8 mouse cellular contexts compared by ENCODE assay signal in genomic region chr5:64159781-64160704, GRCm38 (mm10). TPM values are rescaled to one million over a fixed set of nuclear protein-coding genes. Genes with fewer than 3 reads are reported as not detected.
DNase-seq lines count a peak whose midpoint lies in the region; ATAC-seq and TF ChIP-seq lines count a peak whose summit lies in the region.

No protein-coding gene starts in this region.

- TF ChIP-seq CTCF in CH12.LX (conservative IDR thresholded peaks at IDR 0.05 in 1 of 2, IDR thresholded peaks at IDR 0.05 in 1 of 2; ENCODE audit: low read depth in 2 of 2, low read length in 2 of 2): no peak
- peak; percentile 38 for TF ChIP-seq CTCF in lung, postnatal 0 days (IDR thresholded peaks at IDR 0.05)
- 0 out of 2 replicates have a peak, but pooled peaks have one; percentile 5 for TF ChIP-seq CTCF in thymus, adult 2 months (IDR thresholded peaks at IDR 0.05; ENCODE audit: borderline replicate concordance, control insufficient read depth, extremely low read depth, insufficient read depth, low read length, poor library complexity)

- peak; percentile 66 for ATAC-seq in frontal cortex, adult (ENCODE audit: low TSS enrichment)
- ATAC-seq in lung, postnatal 0 days: peak; percentile 26

- peak overlapping the region; percentile 74 for H3K4me2 ChIP-seq in CH12.LX (ENCODE audit: insufficient read depth, low read depth, poor library complexity, severe bottlenecking)
- H3K4me2 ChIP-seq in lung, postnatal 0 days (replicated peaks; ENCODE audit: low read depth, low read length): peak overlapping the region; percentile 99

- H3K36me3 ChIP-seq in CH12.LX (replicated peaks in 1 of 2; ENCODE audit: control insufficient read depth in 1 of 2, insufficient read depth in 1 of 2, low read length in 1 of 2): peaks cover under 1 to 26% of the 10 kb centered on the region in 2 experiments
- no peaks in the 10 kb centered on the region for H3K36me3 ChIP-seq in hindbrain, embryonic 10.5 days
- no peaks in the 10 kb centered on the region for H3K36me3 ChIP-seq in lung, postnatal 0 days (ENCODE audit: insufficient read depth, low read length)
- no peaks in the 10 kb centered on the region for H3K36me3 ChIP-seq in thymus, adult 2 months (ENCODE audit: control insufficient read depth, insufficient read depth, low read length)

- dilution Hi-C loops in CH12.LX (cut with MboI; ENCODE audit: extremely low pct_ligation_motif_present, extremely low pct_unique_long_range_greater_than_20kb, low sequenced_read_pairs): no loop called here

- no peak for TF ChIP-seq RAD21 in CH12.LX (IDR thresholded peaks at IDR 0.05; ENCODE audit: low read depth, low read length)

- H3K27me3 ChIP-seq in CH12.LX (replicated peaks): peaks cover 2% of the 10 kb centered on the region
- H3K27me3 ChIP-seq in hindbrain, embryonic 10.5 days (ENCODE audit: insufficient read depth, poor library complexity, severe bottlenecking): peaks cover 68% of the 10 kb centered on the region
- H3K27me3 ChIP-seq in lung, postnatal 0 days (replicated peaks; ENCODE audit: insufficient read depth, low read length): no peaks in the 10 kb centered on the region
- peaks cover 7% of the 10 kb centered on the region; the same call in 1 of the 2 replicates for H3K27me3 ChIP-seq in thymus, adult 2 months (ENCODE audit: control insufficient read depth, insufficient read depth, low read length)

- TF ChIP-seq EP300 in CH12.LX (IDR thresholded peaks at IDR 0.05; ENCODE audit: low read length): 0 out of 2 replicates have a peak, but pooled peaks have one; percentile 28
- TF ChIP-seq EP300 in lung, postnatal 0 days (IDR thresholded peaks at IDR 0.05): no peak

- peak; percentile 86 for DNase-seq in CH12.LX (ENCODE audit: extremely low read depth)
- peak; percentile 62 for DNase-seq in cerebellum, adult 11 months
- peak; percentile 74 for DNase-seq in hindbrain, embryonic 10.5 days (ENCODE audit: low spot score)
- DNase-seq in layer of hippocampus, postnatal 14 days (ENCODE audit: low spot score in 2 of 2): peak; percentile 66 to 71
- peak; percentile 75 for DNase-seq in lung, postnatal 0 days (ENCODE audit: low spot score)
- DNase-seq in ovary, postnatal 10 days (ENCODE audit: low spot score): peak; percentile 26
- peak; percentile 67 for DNase-seq in thymus, adult 2 months

- peak overlapping the region; percentile 77 for H3K27ac ChIP-seq in CH12.LX (ENCODE audit: insufficient read depth, low read depth)
- H3K27ac ChIP-seq in hindbrain, embryonic 10.5 days: peak overlapping the region; percentile 83
- H3K27ac ChIP-seq in lung, postnatal 0 days (ENCODE audit: low read length): peak overlapping the region; percentile 21; the same call in 1 of the 2 replicates
- no peak overlapping the region for H3K27ac ChIP-seq in thymus, adult 2 months (ENCODE audit: control insufficient read depth, insufficient read depth, low read length)

- H3K4me3 ChIP-seq in CH12.LX (replicated peaks in 1 of 3; ENCODE audit: low read depth in 2 of 3, low read length in 2 of 3, poor library complexity in 1 of 3): peak overlapping the region; percentile 79 to 93 (median 92)
- peak overlapping the region; percentile 78 for H3K4me3 ChIP-seq in hindbrain, embryonic 10.5 days
- H3K4me3 ChIP-seq in lung, postnatal 0 days (ENCODE audit: low read depth, low read length): peak overlapping the region; percentile 72
- H3K4me3 ChIP-seq in thymus, adult 2 months (ENCODE audit: control insufficient read depth, insufficient read depth, low read length): peak overlapping the region; percentile 58

- in situ Hi-C loops in CH12.LX (cut with MboI; ENCODE audit: low pct_ligation_motif_present, low pct_unique_long_range_greater_than_20kb, low sequenced_read_pairs): no loop called here

- no peaks in the 10 kb centered on the region for H3K9me3 ChIP-seq in CH12.LX (replicated peaks; ENCODE audit: low read length)
- H3K9me3 ChIP-seq in hindbrain, embryonic 10.5 days: no peaks in the 10 kb centered on the region
- H3K9me3 ChIP-seq in lung, postnatal 0 days (ENCODE audit: low read length): no peaks in the 10 kb centered on the region

- under 1% methylated on average over 63 of the region's 63 CpGs for WGBS in hindbrain, embryonic 10.5 days
- WGBS in lung, postnatal 0 days: under 1% methylated on average over 49 of the region's 63 CpGs
- WGBS in thymus, adult 2 months: under 1% methylated on average over 63 of the region's 63 CpGs

- peak; percentile 53 for TF ChIP-seq POLR2A in CH12.LX (IDR thresholded peaks at IDR 0.05; ENCODE audit: low read depth, low read length)
- TF ChIP-seq POLR2A in thymus, adult 2 months (IDR thresholded peaks at IDR 0.05; ENCODE audit: control insufficient read depth, extremely low read depth, insufficient read depth, low read length, poor library complexity): 0 out of 2 replicates have a peak, but pooled peaks have one; percentile 16

- peaks cover 13 to 68% of the 10 kb centered on the region in 2 experiments for H3K4me1 ChIP-seq in CH12.LX (ENCODE audit: control insufficient read depth in 1 of 2, insufficient read depth in 2 of 2)
- peaks cover 29% of the 10 kb centered on the region for H3K4me1 ChIP-seq in hindbrain, embryonic 10.5 days (replicated peaks)
- 0 out of 2 replicates have a peak, but pooled peaks cover 4% of the 10 kb centered on the region for H3K4me1 ChIP-seq in lung, postnatal 0 days (ENCODE audit: insufficient read depth, low read depth, low read length)
- peaks cover 29% of the 10 kb centered on the region for H3K4me1 ChIP-seq in thymus, adult 2 months (replicated peaks; ENCODE audit: control insufficient read depth, insufficient read depth, low read length)

- peaks cover 4% of the 10 kb centered on the region for H3K79me2 ChIP-seq in CH12.LX (replicated peaks; ENCODE audit: control insufficient read depth, extremely low read depth, insufficient read depth, poor library complexity, severe bottlenecking)

- peak overlapping the region; percentile 68 for H3K9ac ChIP-seq in CH12.LX (ENCODE audit: insufficient read depth, low read depth)
- peak overlapping the region; percentile 58 for H3K9ac ChIP-seq in lung, postnatal 0 days (replicated peaks; ENCODE audit: low read depth)

TF ChIP-seq in CH12.LX, 34 proteins besides CTCF, POLR2A, EP300 and RAD21:
- peak; percentile 68; the same call in 1 of the 2 replicates for TF ChIP-seq MAZ (IDR thresholded peaks at IDR 0.05; ENCODE audit: low read depth, low read length)
- peak; percentile 58; the same call in 1 of the 2 replicates for TF ChIP-seq CHD2 (IDR thresholded peaks at IDR 0.05; ENCODE audit: low read length)
- peak; percentile 66 for TF ChIP-seq NRF1 (IDR thresholded peaks at IDR 0.05; ENCODE audit: low read depth, low read length)
- TF ChIP-seq MXI1 (IDR thresholded peaks at IDR 0.05; ENCODE audit: low read depth, low read length): peak; percentile 18
- TF ChIP-seq TBP (conservative IDR thresholded peaks at IDR 0.05; ENCODE audit: low read depth, low read length): 0 out of 2 replicates have a peak, but pooled peaks have one; percentile 32
- no peak; the same call in 1 of the 2 replicates for TF ChIP-seq MAX (IDR thresholded peaks at IDR 0.05; ENCODE audit: low read length)
- peak; percentile 1; the same call in 1 of the 2 replicates for TF ChIP-seq SMC3 (IDR thresholded peaks at IDR 0.05; ENCODE audit: low read depth, low read length)
- no peak for TF ChIP-seq IRF4 (IDR thresholded peaks at IDR 0.05; ENCODE audit: low read depth, low read length)
- peak; percentile 38; the same call in 1 of the 2 replicates for TF ChIP-seq MEF2A (IDR thresholded peaks at IDR 0.05; ENCODE audit: borderline replicate concordance, low read depth, low read length)
- TF ChIP-seq ELF1 (IDR thresholded peaks at IDR 0.05; ENCODE audit: low read depth, low read length): 0 out of 2 replicates have a peak, but pooled peaks have one; percentile 41
- peak; percentile 64 for TF ChIP-seq TCF12 (IDR thresholded peaks at IDR 0.05; ENCODE audit: low read depth, low read length)
- no peak for TF ChIP-seq ETS1 (conservative IDR thresholded peaks at IDR 0.05; ENCODE audit: low read depth, low read length)
- TF ChIP-seq ZNF384 (IDR thresholded peaks at IDR 0.05; ENCODE audit: low read depth, low read length): no peak
- TF ChIP-seq BHLHE40 (IDR thresholded peaks at IDR 0.05; ENCODE audit: low read depth, low read length): peak; percentile 42; the same call in 1 of the 2 replicates
TF ChIP-seq in CH12.LX: peak in this region for 10.

RNA-seq across cellular contexts. Expression of gene Tbc1d1, which starts 3.9 kb away (rescaled TPM):
- 24.2 and 26.0 TPM in 2 replicates for total RNA-seq in CH12.LX (2012; rRNA removed)
- total RNA-seq in CH12.LX (2014; rRNA removed): 38.2 and 38.6 TPM in 2 replicates
- polyA plus RNA-seq in CH12.LX (2012; ENCODE audit: insufficient read length, low read depth): 31.9 and 32.0 TPM in 2 replicates
- 21.2 and 27.1 TPM in 2 replicates for polyA plus RNA-seq in hindbrain, embryonic 10.5 days (2016; fragmentation: Nextera tagmentation; extraction: Ambion mirVana)
- total RNA-seq in layer of hippocampus, postnatal 14 days (2021): 10 to 100 TPM; 25.2 to 30.5 TPM
- polyA plus RNA-seq in lung, postnatal 0 days (2015; fragmentation: Nextera tagmentation; extraction: Ambion mirVana): 15.3 and 18.0 TPM in 2 replicates
- 17.0 and 18.4 TPM in 2 replicates for polyA plus RNA-seq in thymus, adult 2 months (2012; rRNA removed)

Comparison
In these comparisons a context has a peak if more than half of its experiments do, and no peak if none do; other contexts are left out.
1. DNase-seq: peak in every context shown above with its lines; median percentile 86 in CH12.LX; 75 in lung, postnatal 0 days; 74 in hindbrain, embryonic 10.5 days; 68 in layer of hippocampus, postnatal 14 days; 67 in thymus, adult 2 months; 62 in cerebellum, adult 11 months; 26 in ovary, postnatal 10 days.
2. CTCF ChIP-seq: peak in lung, postnatal 0 days (single experiment) and thymus, adult 2 months (single experiment); none in CH12.LX (0 of 2).
3. Peak in every context shown above with its lines, with median percentiles within 50 percentile points of each other: H3K4me3 ChIP-seq.